Mouse (Mus musculus) gastrocnemius, postnatal 14 days (tissue): ENCODE results near the gene Map10. TPM values are rescaled to one million over a fixed set of nuclear protein-coding genes. Genes with fewer than 3 reads are reported as not detected.

Experiments used
- DNase-seq: peaks from one replicate; pipeline ENCODE4 v3.0.0; 2021; ENCODE audit warnings: mixed read lengths
- intact Hi-C: fragments of 180-260 bp; cut with DNase I; formaldehyde crosslinking; loops from one replicate; pipeline ENCODE4 v1.15.1; 2025; ENCODE audit warnings: low total_unique reads
- long read RNA-seq, 2 experiments: library from polyadenylated mRNA; stranded (forward); transcript quantifications; one replicate each; pipeline ENCODE4 v2.0.0; 2021
- total RNA-seq, 2 experiments: library from RNA; stranded (reverse); gene quantifications; 2 replicates each; pipeline ENCODE4 v1.2.3; 2021

The Map10 gene
- 1 to 10 TPM; 3.1 TPM for total RNA-seq
- long read RNA-seq, experiment 1, transcript Map10-201 (1 exons, 3,542 nt): major isoform, 8 of 8 reads
- long read RNA-seq, experiment 1, partial matches to known transcripts: 0 of 8 reads
- long read RNA-seq, experiment 1, other reads (novel, unspliced or antisense): 0 of 8 reads
- long read RNA-seq, experiment 2, transcript Map10-201 (1 exons, 3,542 nt): major isoform, 6 of 6 reads
- long read RNA-seq, experiment 2, partial matches to known transcripts: 0 of 6 reads
- long read RNA-seq, experiment 2, other reads (novel, unspliced or antisense): 0 of 6 reads

GRCm38 (mm10) chr8:125669700-125670195 is at the start of gene Map10:
Gene Map10, plus strand, starts transcription at chr8:125669818.
- peak; percentile 90 for DNase-seq
- intact Hi-C loops: no loop called here

GRCm38 (mm10) chr8:125620301-125620700 is 49.3 kb upstream of the Map10 start:
- DNase-seq: no peak
- intact Hi-C loops: no loop called here

GRCm38 (mm10) chr8:125624287-125624686 is 45.3 kb upstream of the Map10 start:
- intact Hi-C loops: no loop called here
- no peak for DNase-seq

DNA sequence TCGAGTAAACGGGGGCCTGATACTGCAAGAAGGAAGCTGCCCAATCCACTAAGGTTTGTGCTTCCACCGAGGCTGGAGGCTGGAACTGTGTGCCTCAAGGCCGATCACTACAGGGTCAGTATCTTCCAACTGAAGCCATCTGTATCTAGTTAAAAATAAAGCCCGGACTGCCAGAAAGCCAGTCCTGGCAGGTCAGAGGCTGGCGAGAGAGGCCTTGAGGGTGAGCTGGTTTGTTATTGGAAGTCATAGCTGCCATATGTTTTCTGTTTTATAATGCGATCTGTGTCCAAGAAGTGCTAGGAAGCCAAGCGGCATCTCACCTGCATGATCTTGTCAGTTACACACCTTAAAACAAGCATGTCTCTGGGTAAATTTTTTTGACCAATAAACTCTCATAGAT is 43.2 kb upstream of the Map10 start:
- intact Hi-C loops: no loop called here
- no peak for DNase-seq

DNA sequence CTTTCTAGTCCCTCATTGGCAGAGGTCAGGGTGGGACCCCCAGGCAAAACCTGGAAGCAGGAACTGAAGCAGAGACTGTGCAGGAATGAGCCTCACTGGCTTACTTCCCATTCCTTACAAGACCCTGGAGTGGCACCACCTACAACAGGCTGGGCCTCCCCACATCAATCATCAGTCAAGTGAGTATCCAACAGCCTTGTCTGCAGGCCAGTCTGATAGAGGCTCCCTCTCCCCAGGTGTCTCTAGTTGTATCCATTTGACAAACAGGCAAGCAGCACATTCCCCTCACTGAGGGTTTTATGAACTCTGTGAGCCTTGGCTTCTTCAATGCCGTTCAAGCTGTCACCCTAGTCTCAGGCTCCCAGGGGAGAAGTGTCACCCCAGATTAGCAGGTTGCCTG is 40.8 kb upstream of the Map10 start:
- intact Hi-C loops: no loop called here
- DNase-seq: no peak

DNA sequence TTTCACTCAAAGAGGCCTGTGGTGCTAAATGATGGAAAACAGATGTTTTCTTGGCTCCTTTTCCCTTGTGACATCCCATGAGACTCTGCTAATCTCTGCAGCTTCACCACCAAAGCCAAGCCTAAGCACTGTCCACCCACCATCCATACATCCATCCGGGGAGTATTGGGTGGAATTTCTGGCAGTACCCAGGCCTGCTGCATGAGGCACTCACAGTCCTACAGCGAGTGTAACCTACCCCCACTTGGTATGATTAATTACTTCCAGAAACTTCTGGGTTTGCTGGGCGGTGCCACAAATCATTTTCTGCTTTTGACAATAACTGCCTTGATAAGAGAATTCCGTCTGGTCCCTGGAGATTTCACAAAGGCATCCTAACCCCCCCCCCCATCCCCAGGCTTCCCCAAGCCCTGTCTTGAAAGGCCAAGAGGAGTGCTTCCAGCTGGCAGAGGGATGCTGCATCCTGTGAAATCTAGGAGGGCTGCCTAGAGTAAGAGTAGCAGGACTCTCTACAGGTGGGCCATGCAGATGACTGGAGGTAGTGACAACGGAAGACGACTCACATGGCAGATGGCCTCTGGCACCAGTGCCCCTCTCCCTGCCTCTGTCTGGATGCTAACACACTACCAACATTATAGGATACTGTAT is 31.1 kb upstream of the Map10 start:
- intact Hi-C loops: no loop called here
- DNase-seq: no peak

- intact Hi-C loops: no loop called here
- no peak for DNase-seq
Measured at GRCm38 (mm10) chr8:125639631-125640030, 30.0 kb upstream of the Map10 start.

- intact Hi-C loops: no loop called here
- no peak for DNase-seq
Measured at GRCm38 (mm10) chr8:125640766-125641165, 28.9 kb upstream of the Map10 start.

DNA sequence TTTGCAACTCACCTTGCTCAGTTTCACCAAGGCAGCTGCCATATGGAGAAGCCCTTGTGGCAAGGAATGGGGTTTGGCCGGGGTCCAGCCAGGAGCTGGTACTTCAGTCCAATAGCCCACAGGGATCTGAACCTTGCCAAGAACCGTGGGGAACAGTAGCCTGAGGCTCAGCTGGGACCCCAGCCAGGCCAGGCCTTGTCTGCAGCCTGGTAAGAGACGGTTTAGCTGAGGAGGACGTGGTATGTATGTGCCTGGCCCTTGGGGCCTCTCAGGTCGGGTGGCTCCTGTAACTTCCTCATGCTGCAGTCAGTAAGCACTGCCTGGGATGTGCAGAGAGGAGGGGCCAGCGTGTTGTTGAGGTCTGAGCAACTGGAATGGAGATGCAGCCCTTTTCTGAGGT is 27.8 kb upstream of the Map10 start:
- intact Hi-C loops: no loop called here
- DNase-seq: no peak

DNA sequence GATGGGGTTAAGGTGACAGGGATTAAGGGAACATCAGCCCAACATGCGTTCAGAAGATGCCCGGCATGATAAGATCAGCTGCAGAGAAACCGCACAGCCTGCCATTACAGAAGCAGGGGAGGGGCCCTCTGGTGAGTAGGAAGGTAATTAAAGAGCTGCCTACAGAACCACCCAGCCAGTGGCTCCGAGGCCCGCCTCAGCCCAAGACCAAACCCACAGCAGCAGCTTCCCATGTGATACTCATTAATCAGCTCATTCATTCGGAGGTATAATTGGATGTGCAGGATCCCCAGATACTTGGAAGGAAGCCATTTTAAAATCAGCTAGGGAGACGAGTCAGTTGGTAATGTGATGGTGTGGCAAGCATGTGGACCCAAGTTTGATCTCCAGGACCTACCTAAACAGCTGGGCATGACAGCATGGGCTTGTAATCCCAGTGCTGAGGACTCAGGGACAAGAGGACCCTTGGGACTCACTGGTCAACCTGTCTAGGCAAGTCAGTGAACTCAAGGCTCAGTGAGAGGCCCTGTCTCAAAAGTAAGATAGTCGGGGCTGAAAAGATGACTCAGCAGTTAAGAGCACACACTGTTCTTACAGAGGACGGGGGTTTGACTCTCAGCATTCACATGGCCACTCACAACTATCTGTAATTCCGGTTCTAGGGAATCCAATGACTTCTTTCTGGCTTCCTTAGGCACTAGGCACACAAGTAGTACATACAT is 23.7 kb upstream of the Map10 start:
- intact Hi-C loops: no loop called here
- DNase-seq: no peak

- no peak for DNase-seq
- intact Hi-C loops: no loop called here
Measured at GRCm38 (mm10) chr8:125649447-125649846, 20.2 kb upstream of the Map10 start.

GRCm38 (mm10) chr8:125654821-125655220 is 14.8 kb upstream of the Map10 start:
- DNase-seq: no peak
- intact Hi-C loops: no loop called here

DNA sequence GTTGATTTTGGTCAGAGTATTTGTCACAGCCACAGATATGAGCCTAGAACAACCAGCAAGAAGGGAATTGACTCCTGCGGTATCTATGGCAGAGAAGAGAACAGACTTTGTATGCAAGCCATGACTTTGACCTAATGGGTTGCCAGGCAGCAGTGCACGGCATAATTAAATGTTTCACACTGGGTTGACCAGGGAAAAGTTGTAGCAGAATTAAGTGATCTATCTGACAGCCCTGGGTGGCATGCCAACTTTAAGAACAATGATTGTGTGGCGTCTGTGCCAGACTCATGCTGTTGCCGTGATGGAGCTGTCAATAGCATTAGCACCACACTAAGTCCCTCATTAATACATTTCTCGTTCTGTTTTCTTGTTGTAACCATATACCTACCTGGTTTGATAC is 11.1 kb upstream of the Map10 start:
- DNase-seq: no peak
- intact Hi-C loops: no loop called here

- intact Hi-C loops: no loop called here
Measured at GRCm38 (mm10) chr8:125658926-125659325, 10.7 kb upstream of the Map10 start.

GRCm38 (mm10) chr8:125660397-125660796 is 9.2 kb upstream of the Map10 start:
- no peak for DNase-seq
- intact Hi-C loops: no loop called here

More at GRCm38 (mm10) chr8:125658926-125659325, 10.7 kb upstream of the Map10 start:
- no peak for DNase-seq

DNA sequence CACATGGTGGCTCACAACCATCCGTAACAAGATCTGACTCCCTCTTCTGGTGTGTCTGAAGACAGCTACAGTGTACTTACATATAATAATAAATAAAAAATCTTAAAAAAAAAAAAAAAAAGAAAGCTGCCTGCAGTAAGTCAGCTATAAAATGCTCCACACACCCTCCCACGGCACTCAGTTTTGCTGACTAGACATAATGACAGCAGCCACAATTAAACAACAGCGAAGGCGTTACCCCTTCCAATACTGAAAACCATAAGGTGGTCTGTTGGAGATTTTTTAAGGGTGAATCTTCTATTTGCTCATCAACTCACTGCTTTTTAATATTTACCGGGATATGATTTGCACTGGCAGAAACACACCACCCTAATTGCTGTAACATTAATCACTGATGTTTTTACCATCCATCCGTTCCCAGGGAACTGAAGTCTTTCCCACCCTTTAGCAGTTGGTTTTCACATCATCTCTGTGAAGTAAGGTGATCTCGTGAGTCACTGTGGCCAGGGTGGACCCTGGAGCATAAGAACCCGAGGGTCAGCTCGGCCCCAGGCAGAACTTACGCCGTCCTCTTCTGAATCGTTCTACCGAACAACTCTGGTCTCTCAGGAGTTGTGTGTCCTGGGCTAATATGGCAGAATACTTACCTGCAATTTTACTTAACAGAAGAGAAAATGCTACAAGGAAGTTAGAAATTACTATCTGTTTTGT is 7.5 kb upstream of the Map10 start:
- intact Hi-C loops: no loop called here
- DNase-seq: no peak

DNA sequence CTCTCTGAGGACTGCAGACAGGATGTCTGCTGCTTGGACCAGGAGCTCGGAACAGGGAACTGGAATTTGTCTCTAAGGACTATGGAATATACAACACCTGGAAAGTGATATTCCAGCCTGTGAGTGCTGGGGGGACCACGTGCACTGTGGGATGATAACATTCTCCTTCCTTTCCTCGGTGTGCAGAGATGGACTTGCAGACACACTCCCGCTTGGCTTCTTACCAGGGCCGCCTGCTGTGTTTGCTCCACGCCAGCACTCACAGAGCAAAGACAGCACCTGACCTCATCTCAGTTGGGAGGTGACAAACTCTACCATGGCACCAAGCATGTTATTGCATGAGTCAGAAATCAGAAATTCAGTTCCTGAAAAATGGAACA is 7.0 kb upstream of the Map10 start:
- DNase-seq: peak; percentile 69
- intact Hi-C loops: no loop called here

DNA sequence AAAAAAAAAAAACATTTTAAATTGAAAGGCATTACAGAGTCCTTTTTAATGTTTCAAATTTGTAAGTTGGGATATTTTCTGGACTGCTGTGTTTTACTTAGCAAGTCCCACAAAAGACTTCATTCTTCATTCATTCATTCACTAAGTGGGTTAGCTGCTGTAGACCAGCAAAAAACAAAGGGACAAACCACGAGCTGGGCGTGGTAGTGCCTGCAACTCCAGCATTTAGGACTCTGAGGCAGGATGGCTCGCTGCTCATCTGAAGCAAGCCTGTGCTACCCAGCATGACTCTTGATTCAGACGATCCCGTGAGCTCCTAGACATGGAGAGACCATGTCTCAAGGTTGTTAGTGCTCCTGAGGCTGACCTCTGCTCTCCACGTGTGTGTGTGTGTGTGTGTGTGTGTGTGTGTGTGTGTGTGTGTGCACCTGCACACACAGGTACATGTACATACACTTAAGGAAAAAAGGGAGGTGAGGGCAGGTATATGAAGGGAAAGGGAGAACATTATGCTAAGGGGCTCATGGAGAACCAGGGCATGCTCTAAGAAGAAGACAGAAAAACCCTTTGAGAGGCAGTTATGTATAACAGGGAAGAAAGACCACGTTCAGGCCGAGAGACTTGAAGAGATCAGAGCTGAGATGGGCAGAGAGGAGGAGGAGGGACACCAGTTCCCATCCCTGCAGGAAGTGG is 4.3 kb upstream of the Map10 start:
- no peak for DNase-seq
- intact Hi-C loops: no loop called here

GRCm38 (mm10) chr8:125665876-125666186 is 3.8 kb upstream of the Map10 start:
- intact Hi-C loops: no loop called here
- DNase-seq: no peak

GRCm38 (mm10) chr8:125666201-125666600 is 3.4 kb upstream of the Map10 start:
- intact Hi-C loops: no loop called here
- DNase-seq: no peak
